Mouse (Mus musculus) olfactory bulb, adult 2 months (tissue): ENCODE measurements around the gene Zcchc9.

ENCODE experiments used
- CTCF ChIP-seq: fragments of 200-500 bp; IDR thresholded peaks from 2 replicates; pipeline ENCODE4 v1.5.1; 2012; ENCODE audit warnings: low read depth, mild to moderate bottlenecking, low read length, moderate library complexity; ENCODE audit not compliant: insufficient read depth
- POLR2A ChIP-seq: fragments of 200-500 bp; IDR thresholded peaks from 2 replicates; pipeline ENCODE4 v1.6.1; 2012; ENCODE audit warnings: mild to moderate bottlenecking, low read depth, low read length, moderate library complexity; ENCODE audit not compliant: insufficient read depth

DNA sequence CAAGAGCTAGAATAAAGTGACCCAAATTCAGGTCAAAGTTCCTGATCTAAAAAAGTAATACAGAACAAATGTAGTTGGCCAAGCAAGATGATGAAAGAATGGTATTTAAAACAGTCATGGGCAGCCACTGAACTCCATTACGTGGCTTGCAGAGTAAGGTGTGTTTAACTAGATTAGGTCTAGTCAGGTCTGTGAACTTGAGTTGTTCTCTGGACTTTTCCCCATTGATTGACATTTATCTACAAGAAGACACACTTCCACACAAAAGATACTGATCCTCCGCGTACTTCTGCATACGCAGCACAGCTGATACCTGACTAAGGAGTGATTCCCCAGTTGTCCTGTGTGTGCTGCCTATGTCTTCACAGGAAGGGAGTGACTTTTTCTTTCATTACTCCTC is 41.9 kb downstream of the Zcchc9 start:
- TF ChIP-seq POLR2A (no peak), CTCF (no peak)
